ENCODE assay signal across 9 mouse cellular contexts in genomic region chr2:92388081-92388517, GRCm38 (mm10). TPM values are rescaled to one million over a fixed set of nuclear protein-coding genes. Genes with fewer than 3 reads are reported as not detected.
DNase-seq lines count a peak whose midpoint lies in the region; ATAC-seq and TF ChIP-seq lines count a peak whose summit lies in the region.
"Had no signal": no experiment of that assay in that cellular context is flagged by ENCODE, and none has a peak within 500 bp of the region (broad histone marks: within the 10 kb centered on the region; RNA-seq: fewer than 3 reads in every experiment).

No protein-coding gene starts in this region.

- H3K27ac ChIP-seq in heart, embryonic 10.5 days, result no peak overlapping the region
- no peak overlapping the region for H3K27ac ChIP-seq in intestine, postnatal 0 days (ENCODE audit: low read depth, low read length)
- peak overlapping the region; percentile 55 for H3K27ac ChIP-seq in stomach, embryonic 16.5 days (ENCODE audit: low read length)

- intact Hi-C loops in heart, postnatal 25 days (cut with DNase I), result no loop called here

- H3K27me3 ChIP-seq in heart, embryonic 10.5 days (ENCODE audit: insufficient read depth, poor library complexity, severe bottlenecking), result peaks cover 63% of the 10 kb centered on the region
- peaks cover 10% of the 10 kb centered on the region for H3K27me3 ChIP-seq in intestine, postnatal 0 days (replicated peaks; ENCODE audit: control insufficient read depth, insufficient read depth, low read length)
- no peaks in the 10 kb centered on the region for H3K27me3 ChIP-seq in stomach, embryonic 16.5 days (ENCODE audit: control insufficient read depth, insufficient read depth, low read length)
- H3K27me3 ChIP-seq: CH12.LX had no signal

- ATAC-seq in intestine, postnatal 0 days, result no peak
- ATAC-seq in stomach, embryonic 16.5 days (ENCODE audit: insufficient read depth, low FRiP score), result no peak

- H3K4me1 ChIP-seq in heart, embryonic 10.5 days, result peaks cover 65% of the 10 kb centered on the region
- H3K4me1 ChIP-seq in intestine, postnatal 0 days (replicated peaks; ENCODE audit: control insufficient read depth, insufficient read depth, low read length), result 0 out of 2 replicates have a peak, but pooled peaks cover 3% of the 10 kb centered on the region
- peaks cover 37% of the 10 kb centered on the region for H3K4me1 ChIP-seq in stomach, embryonic 16.5 days (ENCODE audit: control insufficient read depth, insufficient read depth, low read length)

- no peak for TF ChIP-seq CTCF in intestine, postnatal 0 days (IDR thresholded peaks at IDR 0.05; ENCODE audit: low read depth)

- DNase-seq in heart, embryonic 10.5 days (ENCODE audit: low spot score), result no peak
- DNase-seq in heart, postnatal 25 days (ENCODE audit: low spot score), result no peak
- peak; percentile 67 for DNase-seq in right cerebral cortex, adult 18-20 months
- no peak for DNase-seq in right cerebral cortex, adult 2 months (ENCODE audit: low spot score in 2 of 2)
- DNase-seq in urinary bladder, adult 2 months (ENCODE audit: low spot score), result no peak
- DNase-seq in lung, postnatal 4 days, result no peak

- 62% methylated on average over 3 of the region's 3 CpGs for WGBS in heart, embryonic 10.5 days
- 50% methylated on average over 3 of the region's 3 CpGs for WGBS in intestine, postnatal 0 days
- 47% methylated on average over 3 of the region's 3 CpGs for WGBS in stomach, embryonic 16.5 days

- peak overlapping the region; percentile 76; the same call in 1 of the 2 replicates for H3K4me2 ChIP-seq in intestine, postnatal 0 days (replicated peaks; ENCODE audit: low read depth)
- H3K4me2 ChIP-seq in stomach, embryonic 16.5 days (ENCODE audit: low read depth, low read length), result peak overlapping the region; percentile 73

- peaks cover 41% of the 10 kb centered on the region for H3K36me3 ChIP-seq in heart, embryonic 10.5 days
- H3K36me3 ChIP-seq in intestine, postnatal 0 days (ENCODE audit: control insufficient read depth, insufficient read depth), result peaks cover 11% of the 10 kb centered on the region; the same call in 1 of the 2 replicates
- 0 out of 2 replicates have a peak, but pooled peaks cover 2% of the 10 kb centered on the region for H3K36me3 ChIP-seq in stomach, embryonic 16.5 days (ENCODE audit: control insufficient read depth, insufficient read depth, low read length)

- H3K9ac ChIP-seq in intestine, postnatal 0 days (ENCODE audit: low read depth, low read length), result no peak overlapping the region
- peak overlapping the region; percentile 73 for H3K9ac ChIP-seq in stomach, embryonic 16.5 days (ENCODE audit: low read length)

- H3K4me3 ChIP-seq in heart, embryonic 10.5 days, result peak overlapping the region; percentile 72
- no peak overlapping the region for H3K4me3 ChIP-seq in intestine, postnatal 0 days (ENCODE audit: low read depth, low read length)
- peak overlapping the region; percentile 58 for H3K4me3 ChIP-seq in stomach, embryonic 16.5 days (replicated peaks; ENCODE audit: low read length)

- H3K9me3 ChIP-seq in heart, embryonic 10.5 days, result no peaks in the 10 kb centered on the region
- no peaks in the 10 kb centered on the region for H3K9me3 ChIP-seq in intestine, postnatal 0 days (ENCODE audit: control insufficient read depth)
- no peaks in the 10 kb centered on the region for H3K9me3 ChIP-seq in stomach, embryonic 16.5 days (replicated peaks; ENCODE audit: control insufficient read depth, low read length)

RNA-seq across cellular contexts. Expression of gene 1700029I15Rik, which starts 5.8 kb away (rescaled TPM):
- polyA plus RNA-seq in heart, embryonic 10.5 days (2016; fragmentation: Nextera tagmentation; extraction: Ambion mirVana), result 0.89 and 2.7 TPM in 2 replicates
- 1 to 10 TPM; 1.5 to 2.1 TPM for total RNA-seq in heart, postnatal 25 days (2021)
- 2.1 and 3.1 TPM in 2 replicates for polyA plus RNA-seq in intestine, postnatal 0 days (2015; fragmentation: Nextera tagmentation; extraction: Ambion mirVana)
- polyA plus RNA-seq in stomach, embryonic 16.5 days (2015; fragmentation: Nextera tagmentation; extraction: Ambion mirVana), result 3.5 and 5.4 TPM in 2 replicates
- polyA plus RNA-seq in urinary bladder, adult 2 months (2012; rRNA removed), result 2.3 and 3.4 TPM in 2 replicates

RNA-seq across cellular contexts. Expression of gene Mapk8ip1, which starts 13.0 kb away (rescaled TPM):
- polyA plus RNA-seq in heart, embryonic 10.5 days (2016; fragmentation: Nextera tagmentation; extraction: Ambion mirVana), result 7.5 and 18.2 TPM in 2 replicates
- total RNA-seq in heart, postnatal 25 days (2021), result 1 to 10 TPM; 4.7 to 5.7 TPM
- 7.2 and 7.4 TPM in 2 replicates for polyA plus RNA-seq in intestine, postnatal 0 days (2015; fragmentation: Nextera tagmentation; extraction: Ambion mirVana)
- 12.5 and 14.9 TPM in 2 replicates for polyA plus RNA-seq in stomach, embryonic 16.5 days (2015; fragmentation: Nextera tagmentation; extraction: Ambion mirVana)
- polyA plus RNA-seq in urinary bladder, adult 2 months (2012; rRNA removed), result 15.8 and 22.8 TPM in 2 replicates

RNA-seq across cellular contexts. Expression of gene Large2, which starts 13.4 kb away (rescaled TPM):
- polyA plus RNA-seq in heart, embryonic 10.5 days (2016; fragmentation: Nextera tagmentation; extraction: Ambion mirVana), result 1.6 and 7.0 TPM in 2 replicates
- total RNA-seq in heart, postnatal 25 days (2021), result under 1 TPM in 1 of 2 experiments, not detected in 1; 0.67 TPM
- 8.3 and 9.1 TPM in 2 replicates for polyA plus RNA-seq in intestine, postnatal 0 days (2015; fragmentation: Nextera tagmentation; extraction: Ambion mirVana)
- 12.6 and 15.5 TPM in 2 replicates for polyA plus RNA-seq in stomach, embryonic 16.5 days (2015; fragmentation: Nextera tagmentation; extraction: Ambion mirVana)
- 10.6 and 13.2 TPM in 2 replicates for polyA plus RNA-seq in urinary bladder, adult 2 months (2012; rRNA removed)

RNA-seq across cellular contexts. Expression of gene Pex16, which starts 13.6 kb away (rescaled TPM):
- polyA plus RNA-seq in heart, embryonic 10.5 days (2016; fragmentation: Nextera tagmentation; extraction: Ambion mirVana), result 19.0 and 19.2 TPM in 2 replicates
- total RNA-seq in heart, postnatal 25 days (2021), result 10 to 100 TPM; 19.4 to 24.5 TPM
- 84.8 and 86.0 TPM in 2 replicates for polyA plus RNA-seq in intestine, postnatal 0 days (2015; fragmentation: Nextera tagmentation; extraction: Ambion mirVana)
- 27.8 and 31.9 TPM in 2 replicates for polyA plus RNA-seq in stomach, embryonic 16.5 days (2015; fragmentation: Nextera tagmentation; extraction: Ambion mirVana)
- 36.3 and 41.1 TPM in 2 replicates for polyA plus RNA-seq in urinary bladder, adult 2 months (2012; rRNA removed)

RNA-seq across cellular contexts. Expression of gene Cry2, which starts 45.7 kb away (rescaled TPM):
- 21.0 and 23.3 TPM in 2 replicates for polyA plus RNA-seq in heart, embryonic 10.5 days (2016; fragmentation: Nextera tagmentation; extraction: Ambion mirVana)
- 10 to 100 TPM; 14.2 to 25.9 TPM for total RNA-seq in heart, postnatal 25 days (2021)
- 10.0 and 11.7 TPM in 2 replicates for polyA plus RNA-seq in intestine, postnatal 0 days (2015; fragmentation: Nextera tagmentation; extraction: Ambion mirVana)
- polyA plus RNA-seq in stomach, embryonic 16.5 days (2015; fragmentation: Nextera tagmentation; extraction: Ambion mirVana), result 23.4 and 26.5 TPM in 2 replicates
- 36.2 and 36.7 TPM in 2 replicates for polyA plus RNA-seq in urinary bladder, adult 2 months (2012; rRNA removed)
